Mouse (Mus musculus) erythroblast, embryonic 14.5 days (primary cell): ENCODE measurements around the gene Skap2. TPM values are rescaled to one million over a fixed set of nuclear protein-coding genes. Genes with fewer than 3 reads are reported as not detected.

Experiments
- H3K27me3 ChIP-seq: 2 replicates; pipeline ENCODE4 v1.6.1; 2012; ENCODE audit warnings: inconsistent platforms; ENCODE audit not compliant: control insufficient read depth
- H3K36me3 ChIP-seq: 2 replicates; pipeline ENCODE4 v1.6.1; 2012; ENCODE audit warnings: mild to moderate bottlenecking, inconsistent platforms; ENCODE audit not compliant: control insufficient read depth
- H3K4me1 ChIP-seq: 2 replicates; pipeline ENCODE4 v1.6.1; 2012; ENCODE audit warnings: inconsistent platforms; ENCODE audit not compliant: control insufficient read depth
- H3K4me3 ChIP-seq: replicated peaks from 2 replicates; pipeline ENCODE3; 2012; ENCODE audit warnings: moderate library complexity, mild to moderate bottlenecking, inconsistent platforms
- H3K9me3 ChIP-seq: 2 replicates; pipeline ENCODE4 v1.6.1; 2012; ENCODE audit warnings: low read length, inconsistent platforms, mixed read lengths; ENCODE audit not compliant: control insufficient read depth
- GATA1 ChIP-seq: IDR thresholded peaks from 2 replicates; pipeline ENCODE4 v1.6.1; 2012; ENCODE audit warnings: low read length, inconsistent platforms, mixed read lengths
- TAL1 ChIP-seq: IDR thresholded peaks from 3 replicates; pipeline ENCODE4 v1.6.1; 2012; ENCODE audit warnings: low read length, inconsistent platforms, mixed read lengths
- polyA plus RNA-seq: library from polyadenylated mRNA; stranded (reverse); fragments of >175 nt; gene quantifications from 2 replicates; pipeline ENCODE4 v1.2.3, GENCODE M21; 2012

Gene Skap2
- polyA plus RNA-seq, 1 experiment = 0.03 TPM

- no peaks in the 10 kb centered on the region for H3K36me3 ChIP-seq
- H3K27me3 ChIP-seq = no peaks in the 10 kb centered on the region
- TF ChIP-seq GATA1 (no peak), TAL1 (no peak)
- H3K4me1 ChIP-seq = no peaks in the 10 kb centered on the region
- H3K9me3 ChIP-seq = no peaks in the 10 kb centered on the region
- no peak overlapping the region for H3K4me3 ChIP-seq
Observed at GRCm38 (mm10) chr6:51871135-51871534, 141.2 kb downstream of the Skap2 start.

GRCm38 (mm10) chr6:51870294-51870693 lies 142.1 kb downstream of the Skap2 start:
- TF ChIP-seq GATA1 (no peak), TAL1 (no peak)
- Histone ChIP-seq H3K27me3 (no peaks in the 10 kb centered on the region), H3K4me1 (no peaks in the 10 kb centered on the region), H3K36me3 (no peaks in the 10 kb centered on the region), H3K4me3 (no peak overlapping the region), H3K9me3 (no peaks in the 10 kb centered on the region)

GRCm38 (mm10) chr6:51866596-51866995 lies 145.8 kb downstream of the Skap2 start:
- no peak for TF ChIP-seq TAL1
- no peak for TF ChIP-seq GATA1
- H3K36me3 ChIP-seq = no peaks in the 10 kb centered on the region
- H3K9me3 ChIP-seq = no peaks in the 10 kb centered on the region
- H3K4me1 ChIP-seq = no peaks in the 10 kb centered on the region
- H3K4me3 ChIP-seq = no peak overlapping the region
- H3K27me3 ChIP-seq = no peaks in the 10 kb centered on the region

- H3K27me3 ChIP-seq = no peaks in the 10 kb centered on the region
- H3K4me3 ChIP-seq = no peak overlapping the region
- H3K4me1 ChIP-seq = no peaks in the 10 kb centered on the region
- no peaks in the 10 kb centered on the region for H3K36me3 ChIP-seq
- no peaks in the 10 kb centered on the region for H3K9me3 ChIP-seq
- no peak for TF ChIP-seq TAL1
- no peak for TF ChIP-seq GATA1
Observed at GRCm38 (mm10) chr6:51863508-51863907, 148.8 kb downstream of the Skap2 start.

GRCm38 (mm10) chr6:51860300-51860699 lies 152.0 kb downstream of the Skap2 start:
- TF ChIP-seq GATA1 (no peak), TAL1 (no peak)
- no peaks in the 10 kb centered on the region for H3K36me3 ChIP-seq
- H3K9me3 ChIP-seq = no peaks in the 10 kb centered on the region
- peaks cover 1% of the 10 kb centered on the region; the same call in 1 of the 2 replicates for H3K4me1 ChIP-seq
- H3K4me3 ChIP-seq = no peak overlapping the region
- no peaks in the 10 kb centered on the region for H3K27me3 ChIP-seq

GRCm38 (mm10) chr6:51857821-51858220 lies 154.5 kb downstream of the Skap2 start:
- Histone ChIP-seq H3K4me3 (no peak overlapping the region), H3K36me3 (no peaks in the 10 kb centered on the region), H3K9me3 (no peaks in the 10 kb centered on the region), H3K27me3 (peaks cover 2% of the 10 kb centered on the region), H3K4me1 (peaks cover 1% of the 10 kb centered on the region; the same call in 1 of the 2 replicates)
- TF ChIP-seq GATA1 (no peak), TAL1 (no peak)

GRCm38 (mm10) chr6:51853291-51853690 lies 159.1 kb downstream of the Skap2 start:
- H3K9me3 ChIP-seq = no peaks in the 10 kb centered on the region
- H3K4me3 ChIP-seq = no peak overlapping the region
- TF ChIP-seq TAL1 = no peak
- no peak for TF ChIP-seq GATA1
- peaks cover 1% of the 10 kb centered on the region; the same call in 1 of the 2 replicates for H3K4me1 ChIP-seq
- no peaks in the 10 kb centered on the region for H3K36me3 ChIP-seq
- H3K27me3 ChIP-seq = peaks cover 14% of the 10 kb centered on the region

GRCm38 (mm10) chr6:51852643-51853042 lies 159.7 kb downstream of the Skap2 start:
- no peak overlapping the region for H3K4me3 ChIP-seq
- no peaks in the 10 kb centered on the region for H3K9me3 ChIP-seq
- H3K36me3 ChIP-seq = no peaks in the 10 kb centered on the region
- peaks cover 17% of the 10 kb centered on the region for H3K27me3 ChIP-seq
- TF ChIP-seq TAL1 (no peak), GATA1 (no peak)
- H3K4me1 ChIP-seq = no peaks in the 10 kb centered on the region

- peaks cover 19% of the 10 kb centered on the region for H3K27me3 ChIP-seq
- TF ChIP-seq GATA1 (no peak), TAL1 (no peak)
- H3K9me3 ChIP-seq = no peaks in the 10 kb centered on the region
- no peaks in the 10 kb centered on the region for H3K36me3 ChIP-seq
- H3K4me1 ChIP-seq = no peaks in the 10 kb centered on the region
- H3K4me3 ChIP-seq = no peak overlapping the region
Observed at GRCm38 (mm10) chr6:51851544-51851943, 160.8 kb downstream of the Skap2 start.

GRCm38 (mm10) chr6:51850030-51850817 lies 162.1 kb downstream of the Skap2 start:
- H3K4me3 ChIP-seq = no peak overlapping the region

More at GRCm38 (mm10) chr6:51850030-51850817, 162.1 kb downstream of the Skap2 start:
- H3K27me3 ChIP-seq = peaks cover 19% of the 10 kb centered on the region
- TF ChIP-seq GATA1 (no peak), TAL1 (no peak)
- H3K4me1 ChIP-seq = no peaks in the 10 kb centered on the region
- H3K9me3 ChIP-seq = no peaks in the 10 kb centered on the region
- no peaks in the 10 kb centered on the region for H3K36me3 ChIP-seq
